Mouse (Mus musculus) midbrain, postnatal 0 days (tissue): ENCODE data around the gene Smim4. TPM values are rescaled to one million over a fixed set of nuclear protein-coding genes. Genes with fewer than 3 reads are reported as not detected.

Experiments
- ATAC-seq: fragments of 200-750 bp; cut with Nextera tagmentation; 2 replicates; pipeline ENCODE4 v1.8.0; 2017; ENCODE audit warnings: moderate number of reproducible peaks, mild to moderate bottlenecking, moderate TSS enrichment, moderate library complexity; ENCODE audit not compliant: low FRiP score
- DNase-seq: peaks from one replicate; pipeline ENCODE4 v3.0.0-alpha.2; 2015; ENCODE audit warnings: low spot score
- H3K27ac ChIP-seq: fragments of 300-500 bp; sonication (generic); 2 replicates; pipeline ENCODE4 v1.5.1; 2014; ENCODE audit warnings: low read depth, mild to moderate bottlenecking, low read length, mixed read lengths
- H3K27me3 ChIP-seq: fragments of 300-500 bp; sonication (generic); 2 replicates; pipeline ENCODE4 v1.6.1; 2014; ENCODE audit warnings: low read length, control low read depth, mixed read lengths; ENCODE audit not compliant: insufficient read depth
- H3K36me3 ChIP-seq: fragments of 300-500 bp; sonication (generic); 2 replicates; pipeline ENCODE4 v1.6.1; 2014; ENCODE audit warnings: low read length, control low read depth, mixed read lengths; ENCODE audit not compliant: insufficient read depth
- H3K4me1 ChIP-seq: fragments of 300-500 bp; sonication (generic); 2 replicates; pipeline ENCODE4 v1.6.1; 2014; ENCODE audit warnings: mild to moderate bottlenecking, control low read depth, antibody characterized with exemption, low read length, mixed read lengths; ENCODE audit not compliant: insufficient read depth
- H3K4me2 ChIP-seq: fragments of 300-500 bp; sonication (generic); 2 replicates; pipeline ENCODE4 v1.6.1; 2014; ENCODE audit warnings: low read depth, mild to moderate bottlenecking, low read length, mixed read lengths; ENCODE audit not compliant: poor library complexity, severe bottlenecking
- H3K4me3 ChIP-seq: fragments of 300-500 bp; sonication (generic); 2 replicates; pipeline ENCODE4 v1.5.1; 2014; ENCODE audit warnings: low read depth, mild to moderate bottlenecking, low read length, moderate library complexity
- H3K9ac ChIP-seq: fragments of 300-500 bp; sonication (generic); replicated peaks from 2 replicates; pipeline ENCODE4 v1.6.1; 2014; ENCODE audit warnings: mild to moderate bottlenecking, low read length, moderate library complexity, mixed read lengths; ENCODE audit not compliant: poor library complexity, severe bottlenecking
- H3K9me3 ChIP-seq: fragments of 300-500 bp; sonication (generic); 2 replicates; pipeline ENCODE4 v1.6.1; 2016; ENCODE audit warnings: low read length, control low read depth
- CTCF ChIP-seq: IDR thresholded peaks from 2 replicates; pipeline ENCODE4 v1.5.1; 2016; ENCODE audit warnings: antibody characterized with exemption, mild to moderate bottlenecking
- WGBS: fragments of 180-500 bp; shearing (Covaris S2); extraction: QIAGEN DNeasy Blood & Tissue Kit; methylation state at CpG from one replicate; pipeline ENCODE4 v1.1.7; 2014; 5-methylcytosine and 5-hydroxymethylcytosine counted together
- polyA plus RNA-seq: library from polyadenylated mRNA; unstranded; fragments of >200 nt; fragmentation: Nextera tagmentation; extraction: Ambion mirVana; gene quantifications from 2 replicates; pipeline ENCODE4 v1.2.1, GENCODE M21; 2015
- total RNA-seq: library from RNA; depleted of rRNA; stranded (reverse); fragments of >200 nt; gene quantifications from 2 replicates; pipeline ENCODE4 v1.2.3, GENCODE M21; 2014

Smim4 gene
- total and polyA plus RNA-seq, 2 experiments from 2014 or later = 4.3 to 41.6 TPM

- no peak for TF ChIP-seq CTCF
- no peak overlapping the region for H3K9ac ChIP-seq
- H3K27ac ChIP-seq = no peak overlapping the region
- peaks cover 45% of the 10 kb centered on the region for H3K36me3 ChIP-seq
- no peaks in the 10 kb centered on the region for H3K4me1 ChIP-seq
- ATAC-seq = no peak
- H3K4me3 ChIP-seq = no peak overlapping the region
- no peaks in the 10 kb centered on the region for H3K9me3 ChIP-seq
- H3K27me3 ChIP-seq = no peaks in the 10 kb centered on the region
- 83% methylated on average over 3 of the region's 3 CpGs for WGBS
- no peak for DNase-seq
- H3K4me2 ChIP-seq = no peak overlapping the region
Observed at GRCm38 (mm10) chr14:31114011-31114410, 14.7 kb downstream of the Smim4 start.

GRCm38 (mm10) chr14:31112187-31112586, 16.6 kb downstream of the Smim4 start:
- Histone ChIP-seq H3K9me3 (no peaks in the 10 kb centered on the region), H3K27ac (no peak overlapping the region), H3K36me3 (peaks cover 38% of the 10 kb centered on the region), H3K9ac (no peak overlapping the region), H3K4me2 (no peak overlapping the region), H3K4me1 (no peaks in the 10 kb centered on the region), H3K27me3 (no peaks in the 10 kb centered on the region), H3K4me3 (no peak overlapping the region)
- TF ChIP-seq CTCF = no peak
- DNase-seq (no peak), ATAC-seq (no peak)
- 85% methylated on average over 5 of the region's 5 CpGs for WGBS

GRCm38 (mm10) chr14:31110613-31111012, 18.1 kb downstream of the Smim4 start:
- H3K27me3 ChIP-seq = no peaks in the 10 kb centered on the region
- DNase-seq (no peak), ATAC-seq (no peak)
- H3K4me1 ChIP-seq = no peaks in the 10 kb centered on the region
- no peak overlapping the region for H3K4me2 ChIP-seq
- peaks cover 42% of the 10 kb centered on the region for H3K36me3 ChIP-seq
- TF ChIP-seq CTCF = no peak
- WGBS = 91% methylated on average over 3 of the region's 3 CpGs
- H3K4me3 ChIP-seq = no peak overlapping the region
- H3K27ac ChIP-seq = no peak overlapping the region
- no peaks in the 10 kb centered on the region for H3K9me3 ChIP-seq
- H3K9ac ChIP-seq = no peak overlapping the region

GRCm38 (mm10) chr14:31105156-31105555, 23.6 kb downstream of the Smim4 start:
- H3K36me3 ChIP-seq = peaks cover 52% of the 10 kb centered on the region
- H3K9me3 ChIP-seq = no peaks in the 10 kb centered on the region
- ATAC-seq (no peak), DNase-seq (no peak)
- 92% methylated on average over 2 of the region's 2 CpGs for WGBS
- no peaks in the 10 kb centered on the region for H3K27me3 ChIP-seq
- no peak overlapping the region for H3K4me2 ChIP-seq
- no peak overlapping the region for H3K9ac ChIP-seq
- no peaks in the 10 kb centered on the region for H3K4me1 ChIP-seq
- H3K27ac ChIP-seq = no peak overlapping the region
- TF ChIP-seq CTCF = no peak
- no peak overlapping the region for H3K4me3 ChIP-seq

GRCm38 (mm10) chr14:31089918-31090317, 38.8 kb downstream of the Smim4 start:
- H3K4me1 ChIP-seq = no peaks in the 10 kb centered on the region
- no peak overlapping the region for H3K9ac ChIP-seq
- no peaks in the 10 kb centered on the region for H3K9me3 ChIP-seq
- H3K27me3 ChIP-seq = no peaks in the 10 kb centered on the region
- no peak overlapping the region for H3K4me2 ChIP-seq
- no peak for TF ChIP-seq CTCF
- no peak overlapping the region for H3K27ac ChIP-seq
- ATAC-seq (no peak), DNase-seq (no peak)
- 92% methylated on average over 1 of the region's 1 CpGs for WGBS
- no peak overlapping the region for H3K4me3 ChIP-seq
- H3K36me3 ChIP-seq = peaks cover 14% of the 10 kb centered on the region

GRCm38 (mm10) chr14:31088515-31088914, 40.2 kb downstream of the Smim4 start:
- Histone ChIP-seq H3K9ac (no peak overlapping the region), H3K27me3 (no peaks in the 10 kb centered on the region), H3K9me3 (no peaks in the 10 kb centered on the region), H3K4me2 (no peak overlapping the region), H3K36me3 (peaks cover 14% of the 10 kb centered on the region), H3K27ac (no peak overlapping the region), H3K4me1 (no peaks in the 10 kb centered on the region), H3K4me3 (no peak overlapping the region)
- ATAC-seq (no peak), DNase-seq (no peak)
- 98% methylated on average over 2 of the region's 2 CpGs for WGBS
- no peak for TF ChIP-seq CTCF

GRCm38 (mm10) chr14:31087433-31087832, 41.3 kb downstream of the Smim4 start:
- 91% methylated on average over 6 of the region's 6 CpGs for WGBS
- no peak overlapping the region for H3K4me3 ChIP-seq
- H3K27ac ChIP-seq = no peak overlapping the region
- 0 out of 2 replicates have a peak, but pooled peaks have one; percentile 10 for TF ChIP-seq CTCF
- no peak overlapping the region for H3K9ac ChIP-seq
- no peak for DNase-seq
- no peak for ATAC-seq
- H3K27me3 ChIP-seq = no peaks in the 10 kb centered on the region
- H3K9me3 ChIP-seq = no peaks in the 10 kb centered on the region
- no peaks in the 10 kb centered on the region for H3K4me1 ChIP-seq
- H3K4me2 ChIP-seq = no peak overlapping the region
- H3K36me3 ChIP-seq = peaks cover 20% of the 10 kb centered on the region
